Mouse (Mus musculus): ENCODE data around the gene Ptpn4. TPM values are rescaled to one million over a fixed set of nuclear protein-coding genes. Genes with fewer than 3 reads are reported as not detected.

Gene Ptpn4
- polyA plus RNA-seq, 1 experiment from 2014 or later = 17.7 TPM

DNA sequence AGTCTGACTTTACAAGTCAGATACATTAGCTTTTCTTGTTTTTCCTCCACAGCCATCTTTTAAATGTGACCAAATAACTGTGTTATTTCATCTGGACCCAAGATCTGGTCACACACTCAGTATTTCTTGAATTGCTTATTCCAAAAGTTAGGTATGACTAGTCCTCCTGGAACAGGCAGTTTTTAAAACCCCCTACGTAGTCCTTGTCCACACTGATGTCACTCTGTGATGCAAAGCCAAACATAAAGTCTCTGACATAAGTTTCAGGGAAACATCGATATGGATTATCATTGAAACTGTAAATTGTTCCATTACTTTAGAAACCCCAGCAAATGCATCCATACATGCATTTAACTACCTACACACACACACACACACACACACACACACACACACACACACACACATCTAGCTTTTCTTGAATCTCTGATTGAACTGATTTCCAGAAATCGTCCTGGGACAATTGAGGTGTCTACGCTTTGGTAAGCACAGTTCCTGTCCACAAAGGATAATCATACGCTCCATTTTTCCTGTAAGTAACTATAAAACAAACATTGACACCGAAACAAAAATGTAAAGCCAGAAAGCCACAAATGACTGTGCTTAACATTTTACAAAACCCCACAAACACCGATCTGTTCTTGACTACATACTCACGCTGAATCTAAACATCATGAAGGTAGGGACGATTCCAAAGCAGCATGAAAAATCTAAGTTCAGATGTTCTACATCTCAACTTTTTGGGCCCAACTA is 1.5 kb downstream of the Ptpn4 start:
- 18% methylated on average over 9 of the region's 9 CpGs for WGBS
- Histone ChIP-seq H3K27me3 (ENCODE audit: control insufficient read depth, insufficient read depth, low read length) (no peaks in the 10 kb centered on the region), H3K4me1 (ENCODE audit: control insufficient read depth, insufficient read depth, low read length) (peaks cover 11% of the 10 kb centered on the region), H3K27ac (ENCODE audit: low read depth, low read length) (no peak overlapping the region), H3K9me3 (ENCODE audit: control insufficient read depth, low read length) (no peaks in the 10 kb centered on the region), H3K4me3 (ENCODE audit: low read depth, low read length) (peak overlapping the region; percentile 89), H3K4me2 (peak overlapping the region; percentile 63), H3K36me3 (ENCODE audit: control insufficient read depth, insufficient read depth, low read length) (no peaks in the 10 kb centered on the region), H3K9ac (ENCODE audit: low read length) (peak overlapping the region; percentile 96)
- no peak for ATAC-seq (ENCODE audit: low FRiP score)
- DNase-seq (ENCODE audit: low spot score, missing footprints) = peak; percentile 89

GRCm38 (mm10) chr1:119828160-119828559 is 9.3 kb downstream of the Ptpn4 start:
- ATAC-seq (ENCODE audit: low FRiP score) = no peak
- WGBS = 97% methylated on average over 1 of the region's 1 CpGs
- no peaks in the 10 kb centered on the region for H3K9me3 ChIP-seq (ENCODE audit: control insufficient read depth, low read length)
- no peak for DNase-seq (ENCODE audit: low spot score, missing footprints)
- H3K9ac ChIP-seq (ENCODE audit: low read length) = no peak overlapping the region
- H3K4me3 ChIP-seq (ENCODE audit: low read depth, low read length) = no peak overlapping the region
- no peaks in the 10 kb centered on the region for H3K36me3 ChIP-seq (ENCODE audit: control insufficient read depth, insufficient read depth, low read length)
- H3K27ac ChIP-seq (ENCODE audit: low read depth, low read length) = no peak overlapping the region
- no peaks in the 10 kb centered on the region for H3K4me1 ChIP-seq (ENCODE audit: control insufficient read depth, insufficient read depth, low read length)
- no peaks in the 10 kb centered on the region for H3K27me3 ChIP-seq (ENCODE audit: control insufficient read depth, insufficient read depth, low read length)
- no peak overlapping the region for H3K4me2 ChIP-seq

- Histone ChIP-seq H3K4me3 (ENCODE audit: low read depth, low read length) (no peak overlapping the region), H3K9me3 (ENCODE audit: control insufficient read depth, low read length) (no peaks in the 10 kb centered on the region), H3K9ac (ENCODE audit: low read length) (no peak overlapping the region), H3K27me3 (ENCODE audit: control insufficient read depth, insufficient read depth, low read length) (no peaks in the 10 kb centered on the region), H3K4me2 (no peak overlapping the region), H3K36me3 (ENCODE audit: control insufficient read depth, insufficient read depth, low read length) (no peaks in the 10 kb centered on the region), H3K4me1 (ENCODE audit: control insufficient read depth, insufficient read depth, low read length) (no peaks in the 10 kb centered on the region), H3K27ac (ENCODE audit: low read depth, low read length) (no peak overlapping the region)
- 76% methylated on average over 1 of the region's 1 CpGs for WGBS
- no peak for ATAC-seq (ENCODE audit: low FRiP score)
- DNase-seq (ENCODE audit: low spot score, missing footprints) = no peak
Measured at GRCm38 (mm10) chr1:119818704-119819103, 18.7 kb downstream of the Ptpn4 start.

DNA sequence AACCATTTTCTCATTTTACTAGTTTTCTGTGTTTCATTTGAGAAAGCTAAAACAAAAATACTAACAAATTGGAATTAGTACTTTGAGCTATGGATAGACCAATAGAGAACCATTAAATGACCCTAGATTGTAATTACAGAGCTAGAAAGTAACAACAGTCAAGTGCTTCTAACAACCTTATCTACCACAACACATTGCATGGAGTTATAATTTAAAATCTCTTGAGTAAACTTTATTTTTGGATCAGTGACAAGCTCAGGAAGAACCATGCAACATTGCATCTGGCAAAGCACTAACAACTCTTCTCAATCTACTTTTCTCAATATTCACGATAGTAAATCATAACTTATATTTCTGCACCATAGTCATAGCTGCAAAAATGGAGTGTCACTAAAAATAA is 29.7 kb downstream of the Ptpn4 start:
- ATAC-seq (ENCODE audit: low FRiP score) (no peak), DNase-seq (ENCODE audit: low spot score, missing footprints) (no peak)
- Histone ChIP-seq H3K9me3 (ENCODE audit: control insufficient read depth, low read length) (no peaks in the 10 kb centered on the region), H3K27ac (ENCODE audit: low read depth, low read length) (no peak overlapping the region), H3K4me3 (ENCODE audit: low read depth, low read length) (no peak overlapping the region), H3K27me3 (ENCODE audit: control insufficient read depth, insufficient read depth, low read length) (no peaks in the 10 kb centered on the region), H3K36me3 (ENCODE audit: control insufficient read depth, insufficient read depth, low read length) (no peaks in the 10 kb centered on the region), H3K9ac (ENCODE audit: low read length) (no peak overlapping the region), H3K4me1 (ENCODE audit: control insufficient read depth, insufficient read depth, low read length) (no peaks in the 10 kb centered on the region), H3K4me2 (no peak overlapping the region)
- WGBS = 100% methylated on average over 1 of the region's 1 CpGs

DNA sequence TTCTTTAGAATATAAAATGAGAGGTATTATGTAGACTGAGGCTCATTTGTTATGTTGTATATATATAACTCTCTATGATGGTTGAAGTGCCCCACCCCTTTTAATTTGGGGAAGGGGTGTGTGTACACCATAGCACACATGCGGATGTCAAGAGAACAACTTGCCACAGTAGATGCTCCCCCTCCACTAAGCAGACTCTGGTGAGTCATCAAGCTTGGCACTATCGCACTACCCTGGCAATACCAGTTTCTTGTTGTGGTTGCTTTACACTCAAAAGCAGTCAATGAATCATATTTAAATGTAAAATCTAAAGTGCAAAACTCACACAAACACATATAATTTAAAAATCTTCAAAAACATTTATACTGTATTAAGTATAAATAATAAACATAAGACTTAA is 31.4 kb downstream of the Ptpn4 start:
- Histone ChIP-seq H3K9ac (ENCODE audit: low read length) (no peak overlapping the region), H3K27ac (ENCODE audit: low read depth, low read length) (no peak overlapping the region), H3K27me3 (ENCODE audit: control insufficient read depth, insufficient read depth, low read length) (no peaks in the 10 kb centered on the region), H3K9me3 (ENCODE audit: control insufficient read depth, low read length) (no peaks in the 10 kb centered on the region), H3K36me3 (ENCODE audit: control insufficient read depth, insufficient read depth, low read length) (no peaks in the 10 kb centered on the region), H3K4me2 (no peak overlapping the region), H3K4me1 (ENCODE audit: control insufficient read depth, insufficient read depth, low read length) (no peaks in the 10 kb centered on the region), H3K4me3 (ENCODE audit: low read depth, low read length) (no peak overlapping the region)
- no peak for ATAC-seq (ENCODE audit: low FRiP score)
- no peak for DNase-seq (ENCODE audit: low spot score, missing footprints)
- 98% methylated on average over 2 of the region's 2 CpGs for WGBS

DNA sequence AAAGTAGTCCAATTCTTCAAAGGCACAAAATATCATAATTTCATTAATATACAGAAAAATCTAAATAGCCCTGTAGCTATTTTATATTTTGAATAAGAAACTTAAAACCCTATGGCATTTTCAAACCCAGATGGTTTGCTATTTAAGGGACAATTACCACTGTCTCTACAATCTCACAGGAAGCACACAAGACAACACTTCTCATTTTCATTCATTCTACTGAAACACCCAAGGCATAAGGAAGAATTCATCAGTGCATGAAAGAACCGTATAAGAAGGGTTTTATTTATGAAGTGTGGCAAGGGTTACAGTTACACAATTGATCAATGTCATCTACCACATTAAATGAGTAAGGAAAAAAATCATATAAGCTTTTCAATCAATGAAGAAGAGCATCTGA is 32.8 kb downstream of the Ptpn4 start:
- Histone ChIP-seq H3K27me3 (ENCODE audit: control insufficient read depth, insufficient read depth, low read length) (no peaks in the 10 kb centered on the region), H3K4me3 (ENCODE audit: low read depth, low read length) (no peak overlapping the region), H3K27ac (ENCODE audit: low read depth, low read length) (no peak overlapping the region), H3K36me3 (ENCODE audit: control insufficient read depth, insufficient read depth, low read length) (no peaks in the 10 kb centered on the region), H3K4me1 (ENCODE audit: control insufficient read depth, insufficient read depth, low read length) (no peaks in the 10 kb centered on the region), H3K9ac (ENCODE audit: low read length) (no peak overlapping the region), H3K9me3 (ENCODE audit: control insufficient read depth, low read length) (no peaks in the 10 kb centered on the region), H3K4me2 (no peak overlapping the region)
- DNase-seq (ENCODE audit: low spot score, missing footprints) = no peak
- no peak for ATAC-seq (ENCODE audit: low FRiP score)
- 80% methylated on average over 1 of the region's 1 CpGs for WGBS

GRCm38 (mm10) chr1:119795174-119795573 is 42.2 kb downstream of the Ptpn4 start:
- Histone ChIP-seq H3K4me1 (ENCODE audit: control insufficient read depth, insufficient read depth, low read length) (no peaks in the 10 kb centered on the region), H3K9me3 (ENCODE audit: control insufficient read depth, low read length) (no peaks in the 10 kb centered on the region), H3K4me3 (ENCODE audit: low read depth, low read length) (no peak overlapping the region), H3K27me3 (ENCODE audit: control insufficient read depth, insufficient read depth, low read length) (no peaks in the 10 kb centered on the region), H3K4me2 (no peak overlapping the region), H3K27ac (ENCODE audit: low read depth, low read length) (no peak overlapping the region), H3K36me3 (ENCODE audit: control insufficient read depth, insufficient read depth, low read length) (no peaks in the 10 kb centered on the region), H3K9ac (ENCODE audit: low read length) (no peak overlapping the region)
- ATAC-seq (ENCODE audit: low FRiP score) (no peak), DNase-seq (ENCODE audit: low spot score, missing footprints) (no peak)

DNA sequence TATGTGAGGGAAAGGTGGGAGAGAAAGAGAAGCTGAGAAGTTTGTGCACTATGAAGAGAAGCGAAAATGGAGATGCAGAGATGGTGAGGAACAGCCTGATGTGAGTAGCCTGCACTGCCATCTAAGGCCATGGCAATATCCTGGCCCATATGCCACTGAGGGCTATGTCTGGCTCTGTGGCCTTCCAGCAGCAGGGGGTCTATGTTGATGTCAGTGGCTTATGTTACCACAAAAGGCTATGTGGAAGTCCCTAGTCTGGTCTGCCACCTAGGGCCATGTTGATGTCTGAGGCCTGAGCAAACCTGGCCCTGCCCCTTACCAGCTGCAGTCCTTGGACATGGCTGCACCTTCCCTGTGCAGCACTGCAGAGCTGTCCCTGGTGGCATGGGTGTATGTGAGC is 43.1 kb downstream of the Ptpn4 start:
- Histone ChIP-seq H3K4me1 (ENCODE audit: control insufficient read depth, insufficient read depth, low read length) (no peaks in the 10 kb centered on the region), H3K4me3 (ENCODE audit: low read depth, low read length) (no peak overlapping the region), H3K36me3 (ENCODE audit: control insufficient read depth, insufficient read depth, low read length) (no peaks in the 10 kb centered on the region), H3K27me3 (ENCODE audit: control insufficient read depth, insufficient read depth, low read length) (no peaks in the 10 kb centered on the region), H3K4me2 (no peak overlapping the region), H3K27ac (ENCODE audit: low read depth, low read length) (no peak overlapping the region), H3K9ac (ENCODE audit: low read length) (no peak overlapping the region), H3K9me3 (ENCODE audit: control insufficient read depth, low read length) (no peaks in the 10 kb centered on the region)
- DNase-seq (ENCODE audit: low spot score, missing footprints) (no peak), ATAC-seq (ENCODE audit: low FRiP score) (no peak)
- 88% methylated on average over 1 of the region's 1 CpGs for WGBS

DNA sequence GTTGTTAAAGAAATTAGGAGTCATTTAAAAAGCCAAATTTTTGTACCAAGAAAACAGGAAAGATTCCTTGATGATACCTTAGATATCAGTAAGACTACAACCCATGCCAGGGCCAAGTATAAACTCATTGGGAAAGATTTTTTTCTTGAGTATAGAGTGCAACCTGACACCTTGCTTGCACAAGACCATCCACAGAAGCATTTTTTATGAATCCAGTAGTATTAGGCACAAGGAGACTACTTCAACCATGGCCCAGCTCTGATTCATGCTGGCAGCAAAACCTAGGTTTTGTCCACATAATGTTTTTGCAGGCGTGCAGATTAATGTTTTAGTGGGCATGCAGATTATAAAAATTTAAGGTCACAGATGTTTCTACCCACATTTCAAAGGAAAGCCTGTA is 46.8 kb downstream of the Ptpn4 start:
- H3K9me3 ChIP-seq (ENCODE audit: control insufficient read depth, low read length) = no peaks in the 10 kb centered on the region
- no peaks in the 10 kb centered on the region for H3K4me1 ChIP-seq (ENCODE audit: control insufficient read depth, insufficient read depth, low read length)
- H3K4me2 ChIP-seq = no peak overlapping the region
- ATAC-seq (ENCODE audit: low FRiP score) (no peak), DNase-seq (ENCODE audit: low spot score, missing footprints) (no peak)
- H3K9ac ChIP-seq (ENCODE audit: low read length) = no peak overlapping the region
- 85% methylated on average over 1 of the region's 1 CpGs for WGBS
- H3K27me3 ChIP-seq (ENCODE audit: control insufficient read depth, insufficient read depth, low read length) = no peaks in the 10 kb centered on the region
- no peak overlapping the region for H3K4me3 ChIP-seq (ENCODE audit: low read depth, low read length)
- no peaks in the 10 kb centered on the region for H3K36me3 ChIP-seq (ENCODE audit: control insufficient read depth, insufficient read depth, low read length)
- no peak overlapping the region for H3K27ac ChIP-seq (ENCODE audit: low read depth, low read length)
